Mouse (Mus musculus) myocyte (in vitro differentiated cells): ENCODE results near the gene 2310061I04Rik.

Experiments
- E2F4 ChIP-seq: IDR thresholded peaks from one replicate; pipeline ENCODE4 v1.6.1; 2011; ENCODE audit warnings: mild to moderate bottlenecking, control low read depth, moderate library complexity; ENCODE audit not compliant: insufficient read depth
- MAX ChIP-seq: IDR thresholded peaks from one replicate; pipeline ENCODE4 v1.6.1; 2011; ENCODE audit warnings: low read depth, mild to moderate bottlenecking, control low read depth
- MYOD1 ChIP-seq, 3 experiments: IDR thresholded peaks; one replicate each; pipeline ENCODE4 v1.6.1; 2011; ENCODE audit warnings: control low read depth in 2 of 3, low read depth in 2 of 3, mild to moderate bottlenecking in 2 of 3, moderate library complexity in 1 of 3; ENCODE audit not compliant: insufficient read length in 2 of 3, control insufficient read depth in 1 of 3
- POLR2A ChIP-seq: IDR thresholded peaks from one replicate; pipeline ENCODE4 v1.6.1; 2011; ENCODE audit warnings: low read depth, mild to moderate bottlenecking, control low read depth, moderate library complexity; ENCODE audit not compliant: insufficient read length
- POLR2AphosphoS2 ChIP-seq: IDR thresholded peaks from one replicate; pipeline ENCODE4 v1.6.1; 2011; ENCODE audit warnings: low read depth, control low read depth; ENCODE audit not compliant: insufficient read length
- REST ChIP-seq: IDR thresholded peaks from one replicate; pipeline ENCODE4 v1.6.1; 2011; ENCODE audit warnings: mild to moderate bottlenecking, control low read depth, moderate library complexity; ENCODE audit not compliant: insufficient read depth, insufficient read length
- SRF ChIP-seq: IDR thresholded peaks from one replicate; pipeline ENCODE4 v1.6.1; 2011; ENCODE audit warnings: low read depth; ENCODE audit not compliant: control insufficient read depth, insufficient read length
- TCF12 ChIP-seq: IDR thresholded peaks from one replicate; pipeline ENCODE4 v1.6.1; 2011; ENCODE audit warnings: mild to moderate bottlenecking, control low read depth; ENCODE audit not compliant: poor library complexity, insufficient read depth, severe bottlenecking
- TCF3 ChIP-seq: IDR thresholded peaks from one replicate; pipeline ENCODE4 v1.6.1; 2011; ENCODE audit warnings: low read depth, control low read depth; ENCODE audit not compliant: insufficient read length
- USF1 ChIP-seq: IDR thresholded peaks from one replicate; pipeline ENCODE4 v1.6.1; 2011; ENCODE audit warnings: low read depth, mild to moderate bottlenecking, control low read depth, moderate library complexity

GRCm38 (mm10) chr17:35917143-35917462 lies 19.9 kb upstream of the 2310061I04Rik start:
- no peak for TF ChIP-seq SRF
- TF ChIP-seq TCF12: no peak
- no peak for TF ChIP-seq TCF3
- no peak for TF ChIP-seq MAX
- TF ChIP-seq USF1: no peak
- TF ChIP-seq POLR2A: no peak
- TF ChIP-seq MYOD1 (IDR thresholded peaks at IDR 0.05; ENCODE audit: control insufficient read depth in 1 of 3, insufficient read length in 2 of 3, low read depth in 2 of 3): no peak
- TF ChIP-seq REST: no peak
- no peak for TF ChIP-seq POLR2AphosphoS2
- TF ChIP-seq E2F4: no peak
